Mouse (Mus musculus) embryonic facial prominence, embryonic 14.5 days (tissue): ENCODE measurements around the gene Larp1b. TPM values are rescaled to one million over a fixed set of nuclear protein-coding genes. Genes with fewer than 3 reads are reported as not detected.

Source experiments
- ATAC-seq: fragments of 200-750 bp; cut with Nextera tagmentation; 2 replicates; pipeline ENCODE4 v1.8.0; 2017; ENCODE audit warnings: low read depth, moderate number of reproducible peaks, moderate TSS enrichment
- DNase-seq: peaks from one replicate; pipeline ENCODE4 v3.0.0-alpha.2; 2015; ENCODE audit warnings: low spot score
- H3K27ac ChIP-seq: fragments of 300-500 bp; sonication (generic); replicated peaks from 2 replicates; pipeline ENCODE4 v1.5.1; 2014; ENCODE audit warnings: low read depth, mild to moderate bottlenecking, low read length, moderate library complexity
- H3K27me3 ChIP-seq: fragments of 300-500 bp; sonication (generic); replicated peaks from 2 replicates; pipeline ENCODE4 v1.6.1; 2014; ENCODE audit warnings: low read length; ENCODE audit not compliant: control insufficient read depth, insufficient read depth
- H3K36me3 ChIP-seq: fragments of 300-500 bp; sonication (generic); 2 replicates; pipeline ENCODE4 v1.6.1; 2014; ENCODE audit warnings: low read length, mixed read lengths; ENCODE audit not compliant: control insufficient read depth, insufficient read depth
- H3K4me1 ChIP-seq: fragments of 300-500 bp; sonication (generic); 2 replicates; pipeline ENCODE4 v1.6.1; 2014; ENCODE audit warnings: antibody characterized with exemption, low read length; ENCODE audit not compliant: control insufficient read depth, insufficient read depth
- H3K4me2 ChIP-seq: fragments of 300-500 bp; sonication (generic); 2 replicates; pipeline ENCODE4 v1.6.1; 2014; ENCODE audit warnings: low read depth, mild to moderate bottlenecking, low read length, moderate library complexity, mixed read lengths
- H3K4me3 ChIP-seq: fragments of 300-500 bp; sonication (generic); 2 replicates; pipeline ENCODE4 v1.5.1; 2014; ENCODE audit warnings: low read depth, mild to moderate bottlenecking, low read length
- H3K9ac ChIP-seq: fragments of 300-500 bp; sonication (generic); 2 replicates; pipeline ENCODE4 v1.6.1; 2014; ENCODE audit warnings: low read depth, mild to moderate bottlenecking, low read length, moderate library complexity, mixed read lengths
- H3K9me3 ChIP-seq: fragments of 300-500 bp; sonication (generic); 2 replicates; pipeline ENCODE4 v1.6.1; 2016; ENCODE audit warnings: low read length; ENCODE audit not compliant: control insufficient read depth
- WGBS: fragments of 180-500 bp; shearing (Covaris S2); extraction: QIAGEN DNeasy Blood & Tissue Kit; methylation state at CpG from one replicate; pipeline ENCODE4 v1.1.7; 2014; 5-methylcytosine and 5-hydroxymethylcytosine counted together
- polyA plus RNA-seq: library from polyadenylated mRNA; unstranded; fragments of >200 nt; fragmentation: Nextera tagmentation; extraction: Ambion mirVana; gene quantifications from 2 replicates; pipeline ENCODE4 v1.2.1, GENCODE M21; 2014

Gene Larp1b
- polyA plus RNA-seq, 1 experiment from 2014 or later: 5.9 TPM

DNA sequence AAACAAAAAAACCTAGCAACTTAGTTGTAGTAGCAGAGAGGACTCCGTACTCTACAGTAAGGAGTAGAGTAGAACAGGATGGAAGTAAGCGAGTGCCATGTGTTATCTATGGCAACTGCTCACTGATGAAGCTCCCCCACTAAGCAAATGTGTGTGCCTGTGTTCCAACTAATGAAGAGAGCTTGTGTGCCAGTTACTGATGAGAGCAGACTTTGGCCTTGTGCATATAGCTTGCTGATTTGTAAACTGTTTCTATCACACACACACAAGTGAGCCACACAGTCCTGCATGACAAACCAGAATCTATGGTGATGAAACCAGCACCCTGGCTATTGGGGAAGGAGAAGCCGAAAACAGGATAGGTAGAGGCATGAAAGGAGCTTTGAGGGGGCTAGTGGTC, 60.4 kb downstream of the Larp1b start:
- Histone ChIP-seq H3K27me3 (no peaks in the 10 kb centered on the region), H3K9me3 (no peaks in the 10 kb centered on the region), H3K4me3 (no peak overlapping the region), H3K9ac (no peak overlapping the region), H3K4me1 (no peaks in the 10 kb centered on the region), H3K4me2 (no peak overlapping the region), H3K27ac (no peak overlapping the region), H3K36me3 (no peaks in the 10 kb centered on the region)
- DNase-seq (no peak), ATAC-seq (no peak)
- 92% methylated on average over 3 of the region's 3 CpGs for WGBS

DNA sequence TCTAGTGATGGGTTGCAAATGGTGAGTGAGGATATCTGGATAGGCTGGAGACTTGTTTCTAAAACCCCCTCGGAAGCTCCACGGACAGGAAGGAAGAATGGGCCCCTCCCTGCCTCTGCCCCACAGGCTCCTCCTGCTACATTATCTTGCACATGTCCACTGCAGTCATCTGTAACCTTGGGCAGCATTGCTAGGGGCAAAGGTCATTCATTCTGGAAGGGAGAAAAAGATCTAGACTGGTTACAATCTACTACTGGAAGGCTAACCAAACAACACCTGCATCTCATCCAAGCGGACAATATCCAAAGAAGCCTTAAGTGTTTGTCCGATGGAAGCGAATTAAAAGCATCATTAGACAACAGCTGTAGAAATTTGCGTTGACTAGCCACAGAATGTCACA, 61.1 kb downstream of the Larp1b start:
- 75% methylated on average over 6 of the region's 6 CpGs for WGBS
- no peak for ATAC-seq
- H3K4me3 ChIP-seq: no peak overlapping the region

DNA sequence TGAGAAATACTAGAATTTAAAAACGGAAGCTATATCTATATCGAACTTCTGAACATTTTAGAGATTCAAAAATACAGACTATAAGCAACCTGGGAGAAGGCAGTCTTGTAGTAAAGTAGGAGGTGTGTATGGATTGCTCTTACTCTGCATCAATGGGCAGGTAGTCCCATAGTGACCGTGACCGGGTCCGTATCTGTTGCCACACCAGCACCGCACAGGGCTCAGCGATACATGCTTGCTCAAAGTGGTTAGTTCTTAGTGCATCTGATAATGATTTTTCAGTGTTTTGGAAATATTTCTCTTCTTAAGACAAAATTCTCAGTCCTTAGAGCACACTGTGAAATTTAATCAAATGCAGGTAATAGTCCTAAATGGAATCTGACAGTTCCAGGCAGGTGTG, 62.8 kb downstream of the Larp1b start:
- no peak overlapping the region for H3K27ac ChIP-seq
- no peak overlapping the region for H3K4me2 ChIP-seq
- ATAC-seq (no peak), DNase-seq (no peak)
- no peaks in the 10 kb centered on the region for H3K4me1 ChIP-seq
- H3K36me3 ChIP-seq: no peaks in the 10 kb centered on the region
- H3K27me3 ChIP-seq: no peaks in the 10 kb centered on the region
- H3K9me3 ChIP-seq: no peaks in the 10 kb centered on the region
- no peak overlapping the region for H3K9ac ChIP-seq
- H3K4me3 ChIP-seq: no peak overlapping the region
- WGBS: 95% methylated on average over 7 of the region's 7 CpGs

More for the DNA sequence above, 61.1 kb downstream of the Larp1b start:
- Histone ChIP-seq H3K4me1 (no peaks in the 10 kb centered on the region), H3K36me3 (no peaks in the 10 kb centered on the region), H3K9ac (no peak overlapping the region), H3K9me3 (no peaks in the 10 kb centered on the region), H3K4me2 (no peak overlapping the region), H3K27ac (no peak overlapping the region), H3K27me3 (no peaks in the 10 kb centered on the region)
- no peak for DNase-seq

DNA sequence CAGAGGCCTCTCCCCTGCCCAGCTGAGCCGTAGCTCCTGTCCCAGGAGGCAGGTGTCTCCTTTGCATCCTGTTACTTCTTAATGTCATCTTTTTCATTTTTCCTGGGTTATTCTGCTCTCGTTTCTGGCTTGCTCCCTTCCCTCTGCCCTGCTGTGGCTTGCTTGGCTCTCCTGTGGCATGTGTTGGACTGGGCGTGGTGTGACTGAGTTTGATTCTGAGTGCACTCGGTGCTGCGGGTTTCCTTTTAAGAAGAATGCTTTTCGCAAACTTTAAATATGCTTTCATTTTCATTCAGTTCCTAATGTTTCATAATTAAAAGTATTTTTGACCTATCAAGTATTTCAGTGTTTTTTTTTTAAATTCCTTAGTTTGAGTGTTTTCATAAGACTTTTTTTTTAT, 65.3 kb downstream of the Larp1b start:
- Histone ChIP-seq H3K27me3 (no peaks in the 10 kb centered on the region), H3K4me3 (no peak overlapping the region), H3K4me1 (no peaks in the 10 kb centered on the region), H3K9ac (no peak overlapping the region), H3K36me3 (no peaks in the 10 kb centered on the region), H3K9me3 (no peaks in the 10 kb centered on the region), H3K27ac (no peak overlapping the region), H3K4me2 (no peak overlapping the region)
- ATAC-seq: no peak
- DNase-seq: no peak
- WGBS: 60% methylated on average over 6 of the region's 6 CpGs

DNA sequence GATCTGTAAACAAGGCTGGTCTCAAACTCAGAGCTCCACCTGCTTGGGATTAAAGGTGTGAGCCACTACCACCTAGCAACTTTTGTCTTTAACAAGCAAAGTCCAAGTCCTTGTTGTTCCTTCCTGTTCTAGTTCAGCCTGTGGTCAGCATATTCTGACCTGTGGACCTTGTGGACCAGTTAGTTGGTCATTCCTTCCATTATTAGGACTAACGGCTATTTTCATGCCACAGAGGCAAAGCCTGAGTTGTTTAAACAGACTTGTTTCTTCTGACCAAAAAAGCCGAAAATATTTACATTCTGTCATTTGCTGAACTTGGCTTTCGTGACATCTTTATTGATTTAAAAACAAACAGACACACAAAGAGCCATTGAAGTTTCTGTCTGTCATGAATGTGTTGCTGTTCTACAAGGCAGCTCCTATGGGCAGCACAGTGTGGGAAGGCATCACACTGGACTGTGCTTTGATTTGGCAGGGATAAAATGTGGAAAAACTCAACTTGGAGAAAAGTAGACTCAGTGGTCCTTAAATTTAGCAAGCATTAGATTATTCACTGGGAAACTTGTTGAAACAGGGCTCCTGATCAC, 68.5 kb downstream of the Larp1b start:
- Histone ChIP-seq H3K9me3 (no peaks in the 10 kb centered on the region), H3K4me3 (no peak overlapping the region), H3K27ac (no peak overlapping the region), H3K4me2 (no peak overlapping the region), H3K9ac (no peak overlapping the region), H3K4me1 (no peaks in the 10 kb centered on the region), H3K36me3 (no peaks in the 10 kb centered on the region), H3K27me3 (no peaks in the 10 kb centered on the region)
- ATAC-seq (no peak), DNase-seq (no peak)
- WGBS: 66% methylated on average over 3 of the region's 3 CpGs

DNA sequence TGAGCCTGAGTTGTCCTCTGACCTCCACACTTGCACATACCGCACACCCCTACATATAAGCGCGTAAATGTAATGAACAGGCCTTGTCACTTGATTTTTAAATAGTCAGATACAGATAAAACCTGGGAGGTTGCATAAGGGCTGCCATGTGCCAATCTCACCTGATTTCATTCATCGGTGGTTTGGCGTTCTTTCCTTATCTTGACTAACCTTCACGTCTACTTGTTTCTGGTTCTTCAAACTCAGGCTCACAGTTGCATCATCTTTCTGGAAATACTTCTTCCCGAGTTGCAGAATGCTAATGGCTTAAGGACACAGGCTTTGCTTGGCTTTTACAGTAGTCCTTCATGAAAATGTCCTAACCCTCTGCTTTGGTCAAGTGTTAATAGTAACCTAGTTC, 71.1 kb downstream of the Larp1b start:
- Histone ChIP-seq H3K36me3 (no peaks in the 10 kb centered on the region), H3K4me2 (no peak overlapping the region), H3K27ac (no peak overlapping the region), H3K27me3 (no peaks in the 10 kb centered on the region), H3K4me3 (no peak overlapping the region), H3K9me3 (no peaks in the 10 kb centered on the region), H3K4me1 (no peaks in the 10 kb centered on the region), H3K9ac (no peak overlapping the region)
- 91% methylated on average over 7 of the region's 7 CpGs for WGBS
- no peak for DNase-seq
- ATAC-seq: no peak

DNA sequence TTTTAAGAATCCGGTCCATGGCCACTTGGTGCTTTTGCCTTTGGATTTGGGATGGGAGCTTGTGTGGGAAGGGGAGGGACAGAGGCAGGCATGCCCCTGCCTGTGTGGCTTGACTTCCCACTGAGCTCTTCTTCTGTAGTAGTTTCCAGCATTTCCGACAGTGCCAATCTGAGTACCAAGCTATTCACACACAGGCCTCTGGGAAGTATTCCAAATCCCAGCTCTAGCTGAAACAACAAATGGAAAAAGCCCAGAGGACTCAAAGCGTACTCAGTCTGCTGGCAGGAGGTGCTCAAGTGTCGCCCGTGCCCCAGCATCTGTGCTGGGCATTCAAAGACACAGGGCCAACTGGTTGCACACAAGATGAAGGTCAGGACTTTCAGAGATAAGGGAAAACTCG, 72.4 kb downstream of the Larp1b start:
- Histone ChIP-seq H3K9me3 (no peaks in the 10 kb centered on the region), H3K27me3 (no peaks in the 10 kb centered on the region), H3K4me1 (no peaks in the 10 kb centered on the region), H3K9ac (no peak overlapping the region), H3K4me3 (no peak overlapping the region), H3K36me3 (no peaks in the 10 kb centered on the region), H3K4me2 (no peak overlapping the region), H3K27ac (no peak overlapping the region)
- 54% methylated on average over 6 of the region's 6 CpGs for WGBS
- ATAC-seq (no peak), DNase-seq (peak; percentile 58)

DNA sequence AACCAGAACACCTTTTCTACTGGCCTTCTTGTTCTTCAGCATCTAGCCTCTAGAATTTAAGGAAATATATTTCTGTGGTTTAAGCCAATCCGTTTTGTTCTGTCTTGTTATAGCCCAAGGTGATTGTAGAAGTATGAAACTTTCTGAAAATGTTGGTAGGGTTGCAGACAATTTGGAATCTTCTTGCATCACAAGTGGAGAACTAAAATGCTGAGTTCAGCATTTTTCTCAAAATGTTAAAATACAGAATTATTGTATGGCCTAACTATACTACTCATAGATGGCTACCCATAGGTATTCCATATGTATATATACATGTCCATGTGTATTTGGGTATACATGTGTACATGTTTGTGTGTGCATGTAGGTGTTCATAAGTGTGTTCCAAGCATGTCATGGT, 81.1 kb downstream of the Larp1b start:
- H3K27me3 ChIP-seq: no peaks in the 10 kb centered on the region
- no peaks in the 10 kb centered on the region for H3K4me1 ChIP-seq
- 81% methylated on average over 1 of the region's 1 CpGs for WGBS
- no peaks in the 10 kb centered on the region for H3K36me3 ChIP-seq
- H3K4me2 ChIP-seq: no peak overlapping the region
- no peak for DNase-seq
- no peak for ATAC-seq
- no peak overlapping the region for H3K4me3 ChIP-seq
- H3K27ac ChIP-seq: no peak overlapping the region
- no peaks in the 10 kb centered on the region for H3K9me3 ChIP-seq
- H3K9ac ChIP-seq: no peak overlapping the region

DNA sequence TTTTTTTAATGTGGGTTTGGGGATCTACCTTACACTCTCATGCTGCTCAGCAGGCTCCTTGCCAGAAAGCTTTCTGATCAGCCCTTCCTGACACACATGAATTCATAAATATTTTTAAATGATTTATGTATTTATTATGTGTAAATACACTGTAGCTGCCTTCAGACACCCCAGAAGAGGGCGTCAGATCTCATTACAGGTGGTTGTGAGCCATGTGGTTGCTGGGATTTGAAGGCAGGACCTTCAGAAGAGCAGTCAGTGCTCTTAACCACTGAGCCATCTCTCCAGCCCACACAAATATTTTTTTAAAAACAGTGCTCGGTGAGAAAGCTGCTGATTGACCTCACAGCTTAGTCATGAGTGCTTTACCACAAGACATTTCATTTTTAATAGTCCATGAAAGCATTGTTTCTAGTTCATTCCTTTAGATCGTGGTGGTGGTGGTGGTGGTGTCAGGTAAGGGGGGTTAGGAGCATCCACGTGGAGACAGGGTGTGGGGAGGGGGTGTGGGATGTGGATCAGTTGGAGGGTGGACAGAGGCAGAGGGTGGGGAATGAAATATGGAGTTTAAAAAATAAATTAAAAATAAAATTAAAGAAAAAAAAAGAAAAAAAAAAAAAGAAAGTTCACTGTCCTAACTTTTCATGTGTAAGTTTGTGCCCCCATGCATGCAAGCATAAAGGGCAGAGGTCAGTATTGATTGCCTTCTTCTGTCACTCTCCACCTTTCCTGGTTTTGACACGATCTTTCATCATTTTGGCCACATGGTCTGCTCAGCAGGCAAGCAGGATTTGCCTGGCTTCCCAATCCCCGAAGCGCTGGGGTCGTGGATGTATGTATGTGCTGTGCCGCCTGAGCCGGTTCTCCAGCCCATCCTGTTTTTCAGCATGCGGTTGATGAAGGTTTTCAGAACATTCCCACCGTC, 81.9 kb downstream of the Larp1b start:
- no peak for DNase-seq

More for the DNA sequence above, 81.9 kb downstream of the Larp1b start:
- Histone ChIP-seq H3K4me3 (no peak overlapping the region), H3K4me1 (no peaks in the 10 kb centered on the region), H3K36me3 (no peaks in the 10 kb centered on the region), H3K27ac (no peak overlapping the region), H3K9ac (no peak overlapping the region), H3K9me3 (no peaks in the 10 kb centered on the region), H3K4me2 (no peak overlapping the region), H3K27me3 (no peaks in the 10 kb centered on the region)
- no peak for ATAC-seq
- WGBS: 68% methylated on average over 12 of the region's 12 CpGs
